Mouse (Mus musculus): Measurements from ENCODE around the gene 4930579F01Rik. TPM values are rescaled to one million over a fixed set of nuclear protein-coding genes. Genes with fewer than 3 reads are reported as not detected.

4930579F01Rik gene
- polyA plus RNA-seq, 1 experiment from 2014 or later, result not detected

GRCm38 (mm10) chr3:138134528-138134927 lies 59.1 kb downstream of the 4930579F01Rik start:
- no peaks in the 10 kb centered on the region for H3K4me1 ChIP-seq (replicated peaks; ENCODE audit: control insufficient read depth, insufficient read depth, low read length)
- DNase-seq (ENCODE audit: low spot score), result no peak
- H3K9ac ChIP-seq (ENCODE audit: low read depth, low read length), result no peak overlapping the region
- no peaks in the 10 kb centered on the region for H3K36me3 ChIP-seq (ENCODE audit: control insufficient read depth, insufficient read depth, low read length)
- WGBS, result 71% methylated on average over 1 of the region's 1 CpGs
- H3K27me3 ChIP-seq (replicated peaks; ENCODE audit: control insufficient read depth, insufficient read depth, low read length), result no peaks in the 10 kb centered on the region
- no peak overlapping the region for H3K27ac ChIP-seq (ENCODE audit: low read depth, low read length)
- no peak for ATAC-seq (replicated peaks; ENCODE audit: low FRiP score)
- H3K9me3 ChIP-seq (ENCODE audit: control insufficient read depth, low read length), result no peaks in the 10 kb centered on the region
- no peak overlapping the region for H3K4me2 ChIP-seq
- no peak overlapping the region for H3K4me3 ChIP-seq (ENCODE audit: low read depth, low read length)

- H3K9me3 ChIP-seq (ENCODE audit: control insufficient read depth, low read length), result no peaks in the 10 kb centered on the region
- H3K4me1 ChIP-seq (replicated peaks; ENCODE audit: control insufficient read depth, insufficient read depth, low read length), result no peaks in the 10 kb centered on the region
- H3K27me3 ChIP-seq (replicated peaks; ENCODE audit: control insufficient read depth, insufficient read depth, low read length), result no peaks in the 10 kb centered on the region
- H3K27ac ChIP-seq (ENCODE audit: low read depth, low read length), result no peak overlapping the region
- no peak for DNase-seq (ENCODE audit: low spot score)
- H3K4me3 ChIP-seq (ENCODE audit: low read depth, low read length), result no peak overlapping the region
- H3K9ac ChIP-seq (ENCODE audit: low read depth, low read length), result no peak overlapping the region
- 74% methylated on average over 11 of the region's 11 CpGs for WGBS
- no peak overlapping the region for H3K4me2 ChIP-seq
- no peak for ATAC-seq (replicated peaks; ENCODE audit: low FRiP score)
- H3K36me3 ChIP-seq (ENCODE audit: control insufficient read depth, insufficient read depth, low read length), result no peaks in the 10 kb centered on the region
These were observed 59.7 kb downstream of the 4930579F01Rik start for GRCm38 (mm10) chr3:138133916-138134315.

GRCm38 (mm10) chr3:138133463-138133862 lies 60.2 kb downstream of the 4930579F01Rik start:
- H3K4me3 ChIP-seq (ENCODE audit: low read depth, low read length), result no peak overlapping the region
- no peak overlapping the region for H3K9ac ChIP-seq (ENCODE audit: low read depth, low read length)
- no peak overlapping the region for H3K4me2 ChIP-seq
- no peaks in the 10 kb centered on the region for H3K4me1 ChIP-seq (replicated peaks; ENCODE audit: control insufficient read depth, insufficient read depth, low read length)
- H3K27me3 ChIP-seq (replicated peaks; ENCODE audit: control insufficient read depth, insufficient read depth, low read length), result no peaks in the 10 kb centered on the region
- no peak overlapping the region for H3K27ac ChIP-seq (ENCODE audit: low read depth, low read length)
- H3K36me3 ChIP-seq (ENCODE audit: control insufficient read depth, insufficient read depth, low read length), result no peaks in the 10 kb centered on the region
- ATAC-seq (replicated peaks; ENCODE audit: low FRiP score) (no peak), DNase-seq (ENCODE audit: low spot score) (no peak)
- no peaks in the 10 kb centered on the region for H3K9me3 ChIP-seq (ENCODE audit: control insufficient read depth, low read length)
- 90% methylated on average over 8 of the region's 8 CpGs for WGBS

- no peaks in the 10 kb centered on the region for H3K36me3 ChIP-seq (ENCODE audit: control insufficient read depth, insufficient read depth, low read length)
- H3K4me2 ChIP-seq, result no peak overlapping the region
- no peaks in the 10 kb centered on the region for H3K27me3 ChIP-seq (replicated peaks; ENCODE audit: control insufficient read depth, insufficient read depth, low read length)
- peak overlapping the region; percentile 36 for H3K4me3 ChIP-seq (ENCODE audit: low read depth, low read length)
- WGBS, result 58% methylated on average over 9 of the region's 9 CpGs
- H3K9ac ChIP-seq (ENCODE audit: low read depth, low read length), result 0 out of 2 replicates have a peak overlapping the region, but pooled peaks have one; percentile 28
- DNase-seq (ENCODE audit: low spot score) (no peak), ATAC-seq (replicated peaks; ENCODE audit: low FRiP score) (peak; percentile 62)
- H3K4me1 ChIP-seq (replicated peaks; ENCODE audit: control insufficient read depth, insufficient read depth, low read length), result peaks cover 3% of the 10 kb centered on the region
- H3K9me3 ChIP-seq (ENCODE audit: control insufficient read depth, low read length), result no peaks in the 10 kb centered on the region
- H3K27ac ChIP-seq (ENCODE audit: low read depth, low read length), result peak overlapping the region; percentile 29; the same call in 1 of the 2 replicates
These were observed 62.5 kb downstream of the 4930579F01Rik start for GRCm38 (mm10) chr3:138131168-138131567.

GRCm38 (mm10) chr3:138130692-138131091 lies 62.9 kb downstream of the 4930579F01Rik start:
- Histone ChIP-seq H3K27me3 (replicated peaks; ENCODE audit: control insufficient read depth, insufficient read depth, low read length) (no peaks in the 10 kb centered on the region), H3K9me3 (ENCODE audit: control insufficient read depth, low read length) (no peaks in the 10 kb centered on the region), H3K4me1 (replicated peaks; ENCODE audit: control insufficient read depth, insufficient read depth, low read length) (peaks cover 3% of the 10 kb centered on the region), H3K36me3 (ENCODE audit: control insufficient read depth, insufficient read depth, low read length) (no peaks in the 10 kb centered on the region), H3K27ac (ENCODE audit: low read depth, low read length) (no peak overlapping the region), H3K4me3 (ENCODE audit: low read depth, low read length) (peak overlapping the region; percentile 36), H3K4me2 (peak overlapping the region; percentile 31; the same call in 1 of the 2 replicates), H3K9ac (ENCODE audit: low read depth, low read length) (no peak overlapping the region)
- no peak for DNase-seq (ENCODE audit: low spot score)
- no peak for ATAC-seq (replicated peaks; ENCODE audit: low FRiP score)
- WGBS, result 64% methylated on average over 1 of the region's 1 CpGs

GRCm38 (mm10) chr3:138129110-138129509 lies 64.5 kb downstream of the 4930579F01Rik start:
- ATAC-seq (replicated peaks; ENCODE audit: low FRiP score) (no peak), DNase-seq (ENCODE audit: low spot score) (no peak)
- no peak overlapping the region for H3K9ac ChIP-seq (ENCODE audit: low read depth, low read length)
- no peaks in the 10 kb centered on the region for H3K9me3 ChIP-seq (ENCODE audit: control insufficient read depth, low read length)
- H3K4me2 ChIP-seq, result peak overlapping the region; percentile 32; the same call in 1 of the 2 replicates
- H3K4me1 ChIP-seq (replicated peaks; ENCODE audit: control insufficient read depth, insufficient read depth, low read length), result peaks cover 3% of the 10 kb centered on the region
- H3K4me3 ChIP-seq (ENCODE audit: low read depth, low read length), result no peak overlapping the region
- no peaks in the 10 kb centered on the region for H3K36me3 ChIP-seq (ENCODE audit: control insufficient read depth, insufficient read depth, low read length)
- no peaks in the 10 kb centered on the region for H3K27me3 ChIP-seq (replicated peaks; ENCODE audit: control insufficient read depth, insufficient read depth, low read length)
- WGBS, result 77% methylated on average over 6 of the region's 6 CpGs
- no peak overlapping the region for H3K27ac ChIP-seq (ENCODE audit: low read depth, low read length)

- DNase-seq (ENCODE audit: low spot score) (no peak), ATAC-seq (replicated peaks; ENCODE audit: low FRiP score) (no peak)
- no peaks in the 10 kb centered on the region for H3K9me3 ChIP-seq (ENCODE audit: control insufficient read depth, low read length)
- no peak overlapping the region for H3K4me3 ChIP-seq (ENCODE audit: low read depth, low read length)
- H3K4me1 ChIP-seq (replicated peaks; ENCODE audit: control insufficient read depth, insufficient read depth, low read length), result peaks cover 3% of the 10 kb centered on the region
- H3K4me2 ChIP-seq, result no peak overlapping the region
- 83% methylated on average over 10 of the region's 10 CpGs for WGBS
- no peak overlapping the region for H3K27ac ChIP-seq (ENCODE audit: low read depth, low read length)
- H3K27me3 ChIP-seq (replicated peaks; ENCODE audit: control insufficient read depth, insufficient read depth, low read length), result no peaks in the 10 kb centered on the region
- no peak overlapping the region for H3K9ac ChIP-seq (ENCODE audit: low read depth, low read length)
- no peaks in the 10 kb centered on the region; the same call in 1 of the 2 replicates for H3K36me3 ChIP-seq (ENCODE audit: control insufficient read depth, insufficient read depth, low read length)
These were observed 69.8 kb downstream of the 4930579F01Rik start for GRCm38 (mm10) chr3:138123842-138124241.

- no peaks in the 10 kb centered on the region for H3K9me3 ChIP-seq (ENCODE audit: control insufficient read depth, low read length)
- DNase-seq (ENCODE audit: low spot score) (no peak), ATAC-seq (replicated peaks; ENCODE audit: low FRiP score) (no peak)
- no peaks in the 10 kb centered on the region for H3K27me3 ChIP-seq (replicated peaks; ENCODE audit: control insufficient read depth, insufficient read depth, low read length)
- 83% methylated on average over 2 of the region's 2 CpGs for WGBS
- H3K4me2 ChIP-seq, result no peak overlapping the region
- H3K4me3 ChIP-seq (ENCODE audit: low read depth, low read length), result no peak overlapping the region
- H3K36me3 ChIP-seq (ENCODE audit: control insufficient read depth, insufficient read depth, low read length), result no peaks in the 10 kb centered on the region; the same call in 1 of the 2 replicates
- no peaks in the 10 kb centered on the region for H3K4me1 ChIP-seq (replicated peaks; ENCODE audit: control insufficient read depth, insufficient read depth, low read length)
- H3K27ac ChIP-seq (ENCODE audit: low read depth, low read length), result no peak overlapping the region
- H3K9ac ChIP-seq (ENCODE audit: low read depth, low read length), result no peak overlapping the region
These were observed 72.2 kb downstream of the 4930579F01Rik start for GRCm38 (mm10) chr3:138121461-138121860.

GRCm38 (mm10) chr3:138119444-138120105 lies 74.0 kb downstream of the 4930579F01Rik start:
- no peak for DNase-seq (ENCODE audit: low spot score)
- H3K4me3 ChIP-seq (ENCODE audit: low read depth, low read length), result no peak overlapping the region
- H3K9me3 ChIP-seq (ENCODE audit: control insufficient read depth, low read length), result no peaks in the 10 kb centered on the region
- H3K4me2 ChIP-seq, result no peak overlapping the region
- no peaks in the 10 kb centered on the region for H3K27me3 ChIP-seq (replicated peaks; ENCODE audit: control insufficient read depth, insufficient read depth, low read length)
- ATAC-seq (replicated peaks; ENCODE audit: low FRiP score), result no peak
- H3K4me1 ChIP-seq (replicated peaks; ENCODE audit: control insufficient read depth, insufficient read depth, low read length), result no peaks in the 10 kb centered on the region
- H3K36me3 ChIP-seq (ENCODE audit: control insufficient read depth, insufficient read depth, low read length), result no peaks in the 10 kb centered on the region; the same call in 1 of the 2 replicates
- H3K9ac ChIP-seq (ENCODE audit: low read depth, low read length), result no peak overlapping the region
- no peak overlapping the region for H3K27ac ChIP-seq (ENCODE audit: low read depth, low read length)
- 88% methylated on average over 16 of the region's 16 CpGs for WGBS

Measured in liver, embryonic 11.5 days (tissue).